Mouse (Mus musculus) NIH3T3 (cell line): ENCODE results near the gene Rarg.
A peak's percentile ranks its signal among the peaks of the same experiment; 100 is the strongest.

ENCODE experiments used
- DNase-seq: peaks from one replicate; pipeline ENCODE4 v3.0.0-alpha.2; 2012; ENCODE audit warnings: low read depth

Rarg gene

DNA sequence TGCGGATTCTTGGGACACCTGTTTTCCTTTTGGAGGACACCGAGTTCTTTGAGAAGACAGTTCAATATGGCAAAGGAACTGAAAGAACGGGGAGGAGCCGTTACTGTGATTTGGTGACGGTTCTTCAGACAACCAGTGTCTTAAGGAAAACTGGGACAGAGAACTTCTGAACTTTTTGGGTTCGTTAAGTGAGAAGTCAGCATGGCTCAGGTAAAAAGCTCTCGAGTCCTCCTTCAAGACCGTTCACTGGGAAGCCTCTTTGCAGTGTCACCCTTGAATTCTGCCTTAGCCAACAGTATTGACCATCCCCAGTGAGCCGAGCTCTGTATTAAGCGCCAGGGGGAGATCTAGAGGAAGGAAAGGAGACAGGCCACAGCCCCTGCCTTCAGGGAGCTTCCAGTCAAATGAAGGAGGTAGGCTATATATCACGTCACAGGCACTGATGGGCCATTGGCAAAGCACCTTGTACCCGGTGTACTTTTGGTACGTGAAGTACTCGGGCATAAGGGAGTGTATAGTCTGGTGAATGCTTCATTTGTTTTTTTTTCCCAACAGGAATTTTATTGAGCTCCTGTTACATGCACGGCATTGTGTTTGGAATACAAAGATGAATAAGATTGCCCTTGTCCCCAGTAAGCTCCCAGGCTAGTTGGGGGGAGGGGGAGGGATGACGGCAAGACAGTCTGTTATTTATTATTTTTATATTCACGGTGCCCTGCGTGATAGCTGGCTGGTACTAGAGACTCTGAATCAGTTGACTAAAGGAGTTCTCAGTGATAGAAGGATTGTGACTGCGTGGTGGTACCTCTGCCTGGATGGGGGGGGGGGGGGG is 52.4 kb downstream of the Rarg start, which contains the start of gene Csad:
Gene Csad (minus strand): TSS at position 51 of the 832 bp plus-strand sequence.
- no peak for DNase-seq

DNA sequence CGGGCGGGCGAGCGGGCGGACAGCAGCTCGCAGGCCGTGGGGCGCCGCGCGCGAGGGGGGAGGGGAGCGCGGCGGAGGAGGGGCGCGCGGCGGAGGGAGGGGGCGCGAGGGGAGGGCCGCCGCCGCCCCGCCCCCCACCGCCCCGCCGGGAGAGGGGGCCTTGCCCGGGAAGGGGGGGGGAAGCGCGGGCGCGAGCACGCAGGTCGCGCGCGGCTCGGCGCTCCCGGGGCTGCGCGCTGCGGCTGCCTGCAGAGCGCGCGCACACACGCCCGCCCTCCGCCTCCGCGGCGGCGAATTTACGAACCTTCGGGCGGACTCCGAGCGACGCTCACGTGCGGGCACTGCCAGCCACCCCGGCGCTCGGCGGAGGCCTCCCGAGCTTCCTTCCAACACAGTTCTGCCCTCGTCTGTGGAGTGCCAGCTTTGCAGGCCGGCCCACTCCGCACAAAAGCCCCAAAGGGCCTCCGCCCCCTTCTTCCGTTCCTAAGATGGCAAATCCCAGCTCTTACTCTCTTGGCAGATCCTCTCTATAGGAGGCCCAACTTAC is 53.4 kb downstream of the Rarg start:
- DNase-seq = peak; percentile 84

DNA sequence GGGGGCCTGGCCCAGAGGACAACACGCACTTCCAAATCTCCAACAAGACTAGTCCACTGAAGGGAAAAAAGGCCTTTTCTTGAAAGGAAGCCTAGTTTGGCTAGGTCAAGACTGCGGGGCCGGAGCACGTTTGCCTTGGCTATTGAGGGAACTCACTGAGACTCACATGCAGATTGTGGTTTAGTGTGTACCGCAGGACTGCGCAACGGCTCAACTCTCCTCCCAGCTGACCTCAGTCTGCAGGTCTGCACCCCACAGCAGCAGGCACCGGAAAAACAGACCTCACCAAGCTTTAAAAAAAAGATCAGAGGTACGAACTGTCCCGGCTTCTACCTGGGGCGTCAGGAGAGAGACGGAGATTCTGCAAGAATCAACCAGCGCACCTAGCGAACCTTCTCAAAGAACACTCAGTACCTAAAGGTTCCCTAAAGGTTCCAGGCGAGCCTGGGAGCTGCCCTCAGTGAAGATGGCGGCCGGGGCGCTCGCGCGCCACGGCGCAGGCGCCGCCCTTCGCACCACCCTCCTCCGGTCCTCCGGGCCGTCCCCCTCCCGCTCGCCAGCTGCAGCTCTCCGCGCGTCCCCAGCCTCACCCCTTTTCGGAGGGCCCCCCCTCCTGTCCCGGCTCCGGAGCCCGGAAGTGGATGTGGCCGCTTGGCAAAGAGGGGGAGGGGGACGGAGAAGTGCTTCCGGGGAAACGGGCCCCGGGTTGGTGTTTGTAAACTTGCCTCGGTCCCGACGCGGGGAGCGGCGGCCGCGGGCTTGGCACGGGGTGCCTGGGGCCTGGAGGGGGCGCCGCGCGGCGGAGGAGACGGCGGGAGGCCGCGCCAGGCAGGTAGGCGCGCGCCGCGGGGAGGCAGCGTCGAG is 54.1 kb downstream of the Rarg start, which contains the start of gene Zfp740:
Gene Zfp740 (plus strand): TSS at position 279 of the 864 bp plus-strand sequence.
- peak; percentile 98 for DNase-seq

DNA sequence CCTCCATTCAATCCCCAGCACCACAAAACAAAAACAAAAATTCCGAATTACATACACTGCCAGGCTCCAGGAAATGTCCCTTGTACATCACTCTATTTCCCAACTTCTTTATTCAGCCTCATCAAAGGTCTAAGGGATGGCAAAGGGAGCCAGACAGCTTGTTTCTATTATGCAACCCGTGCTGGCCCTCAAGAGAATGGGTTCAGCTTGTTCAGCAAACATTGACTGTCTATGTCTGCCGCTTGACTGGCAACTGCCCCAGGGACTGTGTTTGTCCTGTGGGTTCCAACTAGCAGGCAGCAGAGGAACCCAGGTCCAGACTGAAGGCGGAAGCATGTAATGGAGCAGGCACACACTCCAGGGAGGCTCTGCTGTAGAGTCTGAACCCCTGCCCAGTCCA is 58.5 kb downstream of the Rarg start:
- no peak for DNase-seq

DNA sequence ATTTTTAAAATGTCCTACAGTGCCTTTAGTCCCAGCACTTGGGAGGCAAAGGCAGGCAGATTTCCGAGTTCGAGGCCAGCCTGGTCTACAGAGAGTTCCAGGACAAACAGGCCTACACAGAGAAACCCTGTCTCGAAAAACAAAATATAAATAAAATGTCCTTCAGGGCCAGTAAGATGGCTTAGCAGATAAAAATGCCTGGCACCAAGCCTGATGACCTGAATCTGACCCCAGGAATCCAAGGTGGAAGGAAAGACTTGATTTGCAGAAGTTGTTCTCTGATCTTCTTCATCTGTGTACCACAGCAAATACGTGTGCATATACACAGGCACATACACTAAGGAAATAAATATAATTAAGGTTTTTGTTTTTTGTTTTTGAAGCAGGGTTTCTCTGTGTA is 61.9 kb downstream of the Rarg start:
- DNase-seq = no peak

DNA sequence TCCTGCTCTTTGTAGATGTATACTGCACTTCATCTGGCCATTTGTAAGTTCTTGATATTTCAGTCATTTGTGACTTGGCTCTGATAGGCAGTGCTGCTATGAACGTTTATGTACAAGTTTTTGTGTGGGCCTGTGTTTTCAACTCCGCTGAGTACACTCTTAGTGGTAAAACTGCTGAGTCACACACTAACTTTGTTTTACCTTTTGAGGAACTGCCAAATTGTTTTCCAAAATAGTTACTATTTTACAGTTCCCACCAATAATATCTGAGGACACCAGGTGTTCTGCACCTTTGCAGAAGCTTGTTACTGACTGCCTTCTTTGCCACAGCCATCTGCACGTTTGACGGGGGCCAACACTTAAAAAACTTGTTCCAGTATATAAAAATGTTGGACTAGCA is 62.9 kb downstream of the Rarg start:
- DNase-seq = no peak

DNA sequence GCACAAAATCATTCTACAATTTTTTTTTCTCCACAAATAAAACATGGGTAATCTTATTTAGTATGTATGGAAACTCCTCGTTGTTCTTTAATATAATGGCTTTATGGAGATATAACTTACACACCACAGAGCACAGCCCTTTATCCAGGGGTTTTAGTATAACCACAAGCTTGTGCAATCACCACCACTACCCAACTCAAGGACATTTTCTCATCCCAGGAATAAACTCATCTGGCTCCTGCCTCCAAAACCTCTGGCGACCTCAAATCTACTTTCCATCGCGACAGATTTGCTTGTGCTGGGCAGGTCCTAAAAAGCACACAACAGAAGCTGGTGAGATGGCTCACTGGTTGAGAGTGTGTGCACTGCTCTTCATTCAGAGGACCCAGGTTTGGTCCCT is 63.7 kb downstream of the Rarg start:
- DNase-seq = no peak

DNA sequence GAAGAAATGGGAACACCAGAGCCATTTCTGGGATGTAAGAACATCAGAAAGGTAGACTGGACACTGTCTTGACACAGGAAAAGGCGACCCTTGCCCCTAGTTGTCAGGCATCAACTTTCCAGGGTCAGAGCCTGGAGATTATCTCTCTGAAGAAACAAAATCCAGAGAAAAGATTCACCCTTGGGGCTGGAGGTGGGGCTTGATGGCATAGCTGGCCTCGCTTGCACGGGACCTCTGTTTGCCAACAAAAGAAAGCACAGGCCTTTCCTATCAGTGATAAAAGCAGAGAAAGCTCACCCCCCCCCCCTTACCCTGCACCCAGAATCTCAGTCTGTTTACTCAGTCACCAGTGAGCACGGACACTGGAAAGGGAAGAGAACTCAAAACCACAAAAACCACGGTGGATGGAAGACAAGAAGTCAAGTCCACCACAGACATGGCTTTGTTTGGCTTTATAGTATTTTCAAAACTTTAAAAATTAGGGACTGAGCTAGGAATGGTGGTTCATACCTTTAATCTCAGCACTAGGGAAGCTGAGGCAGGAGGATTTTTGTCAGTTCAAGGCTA is 64.4 kb downstream of the Rarg start:
- peak; percentile 43 for DNase-seq

DNA sequence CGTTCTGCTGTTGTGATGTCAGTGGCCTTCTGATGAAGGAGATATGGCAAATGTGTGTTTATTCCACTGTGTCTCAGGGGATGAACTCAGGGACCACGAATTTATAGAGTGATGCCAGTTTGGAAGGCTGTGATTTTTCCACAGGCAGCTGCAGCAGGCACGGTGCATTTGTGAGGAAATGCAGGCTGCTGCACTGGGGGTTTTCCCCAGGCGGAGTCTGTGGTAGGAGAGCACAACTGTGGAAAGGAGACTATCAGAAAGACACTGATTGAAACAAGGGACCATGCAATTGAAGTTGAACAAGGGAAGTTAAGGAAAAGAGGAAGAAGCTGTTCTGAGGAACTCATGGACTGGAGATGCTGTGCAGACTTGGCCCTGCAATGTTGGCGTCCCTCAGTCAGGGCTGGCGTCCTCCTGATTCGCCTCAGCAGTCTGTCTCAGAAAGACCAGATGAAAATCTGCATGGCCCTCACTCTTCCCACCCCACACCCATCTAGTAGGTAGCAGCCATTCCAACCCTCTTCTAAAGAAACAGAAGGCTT is 65.0 kb downstream of the Rarg start:
- no peak for DNase-seq

DNA sequence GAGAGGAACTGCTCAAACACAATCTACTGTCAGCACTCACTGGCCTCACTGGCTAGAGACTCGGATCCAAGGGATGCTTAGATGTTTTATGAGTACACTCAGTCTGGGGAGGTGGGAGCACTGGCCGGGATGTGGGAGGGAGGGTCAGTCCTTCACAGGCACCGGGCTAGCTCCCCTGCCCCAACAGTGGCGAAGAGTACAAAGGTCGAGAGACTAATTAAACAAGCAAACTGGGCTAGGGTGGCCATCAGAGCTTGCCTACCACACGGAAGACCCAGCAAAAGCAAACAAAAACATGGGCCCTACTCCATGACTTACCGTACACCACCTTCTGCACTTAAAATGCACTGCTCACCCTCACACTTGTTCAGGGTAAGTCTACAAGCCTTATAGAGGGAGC is 65.6 kb downstream of the Rarg start:
- DNase-seq = no peak

DNA sequence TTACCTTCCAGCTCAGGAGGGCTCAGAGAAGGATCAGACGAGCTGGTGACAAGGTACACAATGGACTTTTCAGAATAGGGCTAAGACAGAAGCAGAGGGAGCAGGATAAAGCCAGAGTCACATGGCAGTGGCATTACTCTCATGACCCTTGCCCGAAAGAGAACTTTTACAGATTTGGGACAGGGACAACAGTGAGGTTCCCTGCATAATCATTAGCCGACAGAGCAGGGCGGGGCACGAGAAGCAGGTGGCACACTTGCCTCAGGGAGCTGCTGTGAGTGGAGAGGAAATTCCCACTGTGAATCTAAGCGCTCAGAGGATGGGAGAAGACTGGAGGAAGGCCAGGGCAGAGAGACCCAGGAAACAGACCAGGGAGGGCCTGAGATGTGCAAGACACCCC is 68.4 kb downstream of the Rarg start:
- DNase-seq = no peak

DNA sequence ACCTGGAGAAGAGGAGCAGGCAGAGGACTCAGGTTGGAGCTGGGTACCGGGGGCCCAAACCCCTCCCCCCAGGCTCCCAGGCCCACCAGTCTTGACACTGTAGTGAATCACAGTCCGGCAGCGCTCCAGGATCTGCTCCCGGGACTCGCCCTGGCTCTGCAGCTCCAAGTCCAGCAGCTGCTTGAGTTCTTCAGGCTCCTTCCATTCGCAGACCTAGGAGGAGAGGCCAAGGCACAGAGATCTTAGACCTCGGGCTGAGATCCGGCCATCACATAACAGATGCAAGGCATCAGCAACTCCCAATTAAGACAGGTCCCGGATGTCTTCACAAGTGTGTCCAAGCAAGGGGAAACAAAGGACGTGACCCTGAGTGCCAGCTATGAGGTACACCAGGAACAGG is 69.2 kb downstream of the Rarg start:
- DNase-seq = no peak

DNA sequence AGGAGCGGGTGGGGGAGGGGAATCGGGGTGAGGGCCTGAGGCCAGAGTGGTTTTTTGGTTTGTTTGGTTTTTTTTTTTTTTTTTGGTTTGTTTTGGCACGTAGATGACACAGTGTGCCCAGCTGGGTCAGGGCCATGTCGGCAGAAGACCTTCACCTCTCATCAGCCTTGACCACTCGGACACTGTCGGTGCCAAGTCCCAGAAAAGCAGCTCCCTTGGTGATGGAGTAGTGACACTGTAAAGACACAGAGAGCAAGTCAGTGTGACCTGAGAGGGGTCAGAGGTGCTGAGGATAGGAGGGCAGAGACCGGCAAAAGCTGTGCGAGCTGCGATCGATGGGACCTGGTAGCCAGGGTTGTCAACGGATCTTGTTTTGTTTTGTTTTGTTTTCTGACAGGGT is 71.1 kb downstream of the Rarg start:
- no peak for DNase-seq
